8 mouse cellular contexts compared by ENCODE assay signal in genomic region chr1:87906361-87906956, GRCm38 (mm10). TPM values are rescaled to one million over a fixed set of nuclear protein-coding genes. Genes with fewer than 3 reads are reported as not detected.
DNase-seq lines count a peak whose midpoint lies in the region; ATAC-seq and TF ChIP-seq lines count a peak whose summit lies in the region.

No protein-coding gene starts in this region.

- H3K9me3 ChIP-seq in intestine, embryonic 15.5 days: no peaks in the 10 kb centered on the region
- H3K9me3 ChIP-seq in hindbrain, embryonic 16.5 days (ENCODE audit: control insufficient read depth, low read length): no peaks in the 10 kb centered on the region

- no peaks in the 10 kb centered on the region for H3K36me3 ChIP-seq in intestine, embryonic 15.5 days
- H3K36me3 ChIP-seq in hindbrain, embryonic 16.5 days (ENCODE audit: control insufficient read depth, insufficient read depth, low read length): no peaks in the 10 kb centered on the region

- no peak overlapping the region for H3K4me3 ChIP-seq in intestine, embryonic 15.5 days (replicated peaks)
- no peak overlapping the region for H3K4me3 ChIP-seq in hindbrain, embryonic 16.5 days (ENCODE audit: low read length)

- H3K4me1 ChIP-seq in intestine, embryonic 15.5 days (replicated peaks): peaks cover 18% of the 10 kb centered on the region
- H3K4me1 ChIP-seq in hindbrain, embryonic 16.5 days (ENCODE audit: control insufficient read depth, insufficient read depth, low read depth, low read length): no peaks in the 10 kb centered on the region

- no peaks in the 10 kb centered on the region for H3K27me3 ChIP-seq in Patski
- no peaks in the 10 kb centered on the region for H3K27me3 ChIP-seq in intestine, embryonic 15.5 days (replicated peaks)
- H3K27me3 ChIP-seq in hindbrain, embryonic 16.5 days (replicated peaks; ENCODE audit: control insufficient read depth, insufficient read depth, low read length): no peaks in the 10 kb centered on the region

- H3K4me2 ChIP-seq in intestine, embryonic 15.5 days (replicated peaks): no peak overlapping the region
- no peak overlapping the region for H3K4me2 ChIP-seq in hindbrain, embryonic 16.5 days (ENCODE audit: low read length)

- H3K27ac ChIP-seq in intestine, embryonic 15.5 days: no peak overlapping the region
- no peak overlapping the region for H3K27ac ChIP-seq in hindbrain, embryonic 16.5 days (ENCODE audit: low read depth, low read length)

- no peak overlapping the region for H3K9ac ChIP-seq in intestine, embryonic 15.5 days
- H3K9ac ChIP-seq in hindbrain, embryonic 16.5 days (ENCODE audit: low read depth, low read length): no peak overlapping the region

- no peak for ATAC-seq in Patski
- peak; percentile 68 for ATAC-seq in intestine, embryonic 15.5 days
- ATAC-seq in megakaryocyte-erythroid progenitor cell, adult 5-6 weeks (replicated peaks; ENCODE audit: low FRiP score, low TSS enrichment, poor library complexity, severe bottlenecking): peak; percentile 39; the same call in 1 of the 2 replicates
- ATAC-seq in hindbrain, embryonic 16.5 days: no peak

- POLR2A ChIA-PET in Patski (lab: Charles Lee): no interaction called here

- TF ChIP-seq CTCF in Patski (IDR thresholded peaks at IDR 0.05): peak; percentile 9

- DNase-seq in kidney, adult 11 months: peak; percentile 78
- DNase-seq in kidney, postnatal 4 days: no peak
- DNase-seq in Patski (ENCODE audit: low read depth, low spot score): no peak
- no peak for DNase-seq in right cerebral cortex, adult 2 months (ENCODE audit: low spot score in 2 of 2)
- no peak for DNase-seq in spleen, adult 18-20 months

- 76% methylated on average over 5 of the region's 5 CpGs for WGBS in intestine, embryonic 15.5 days
- WGBS in hindbrain, embryonic 16.5 days: 89% methylated on average over 5 of the region's 5 CpGs

- CTCF ChIA-PET in Patski (lab: Charles Lee): interaction anchor here (0.7 to 1.5 kb wide), 3 partner anchors 9 to 48 kb away, joined by 3 read pairs; no protein-coding TSS in a partner anchor

- in situ Hi-C loops in Patski (cut with MboI; ENCODE audit: low pct_unique_long_range_greater_than_20kb): no loop called here

RNA-seq across cellular contexts. Expression of gene Dgkd, which starts 53.4 kb away (rescaled TPM):
- 47.6 TPM for polyA plus RNA-seq in Patski (2021)
- 28.2 and 31.8 TPM in 2 replicates for polyA plus RNA-seq in intestine, embryonic 15.5 days (2015; fragmentation: Nextera tagmentation; extraction: Ambion mirVana)
- 35.7 and 42.1 TPM in 2 replicates for total RNA-seq in megakaryocyte-erythroid progenitor cell, adult 5-6 weeks (2014; fragmentation: Nextera tagmentation)
- total RNA-seq in megakaryocyte-erythroid progenitor cell, adult 5-6 weeks (2017): 17.5 and 26.8 TPM in 2 replicates
- 40.4 and 42.8 TPM in 2 replicates for polyA plus RNA-seq in hindbrain, embryonic 16.5 days (2015; fragmentation: Nextera tagmentation; extraction: Ambion mirVana)

Comparison
In these comparisons a context has a peak if more than half of its experiments do, and no peak if none do; other contexts are left out.
1. ATAC-seq: peak in intestine, embryonic 15.5 days (single experiment) and megakaryocyte-erythroid progenitor cell, adult 5-6 weeks (single experiment); none in Patski (single experiment) and hindbrain, embryonic 16.5 days (single experiment).